Mouse (Mus musculus): Measurements from ENCODE around the gene Adra1b.

Gene Adra1b

DNA sequence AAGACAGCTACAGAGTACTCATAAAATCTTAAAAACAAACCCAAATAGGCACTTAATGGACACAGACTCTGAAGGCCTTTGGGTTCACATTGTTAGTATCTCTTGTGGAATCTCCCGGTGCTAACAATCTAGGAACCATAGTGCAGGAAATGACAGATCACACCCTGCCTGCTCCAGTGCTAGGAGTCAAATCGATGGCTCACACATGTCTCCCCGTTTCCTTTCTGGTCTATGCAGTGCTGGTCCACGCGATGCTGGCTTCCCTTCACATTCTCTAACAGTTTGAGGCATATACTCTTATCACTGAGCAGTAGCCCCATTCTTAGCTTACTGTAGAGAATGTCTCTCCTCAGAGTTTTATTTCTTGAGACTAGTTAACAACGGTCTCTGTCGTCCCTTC lies 173.2 kb downstream of the Adra1b start:
- no peak for DNase-seq (ENCODE audit: low spot score)

Data from testis, postnatal 14 days (tissue).